Mouse (Mus musculus) frontal cortex, adult 2 months (tissue): ENCODE results near the gene Paqr6. TPM values are rescaled to one million over a fixed set of nuclear protein-coding genes. Genes with fewer than 3 reads are reported as not detected.
"Not testable (repeated sequence)": the region's sequence is repeated elsewhere in the genome, so short reads cannot be mapped to it uniquely, and the experiment has no call there.

ENCODE experiments used
- DNase-seq, 2 experiments: peaks; one replicate each; pipeline ENCODE4 v3.0.0; 2022; ENCODE audit warnings: low spot score in 1 of 2; ENCODE audit errors: extremely low spot score in 1 of 2
- polyA plus RNA-seq: library from polyadenylated mRNA; depleted of rRNA; stranded (reverse); fragments of >200 nt; gene quantifications from 2 replicates; pipeline ENCODE4 v1.2.3, GENCODE M21; 2012

Gene Paqr6
- polyA plus RNA-seq, 1 experiment: 29.9 TPM

DNA sequence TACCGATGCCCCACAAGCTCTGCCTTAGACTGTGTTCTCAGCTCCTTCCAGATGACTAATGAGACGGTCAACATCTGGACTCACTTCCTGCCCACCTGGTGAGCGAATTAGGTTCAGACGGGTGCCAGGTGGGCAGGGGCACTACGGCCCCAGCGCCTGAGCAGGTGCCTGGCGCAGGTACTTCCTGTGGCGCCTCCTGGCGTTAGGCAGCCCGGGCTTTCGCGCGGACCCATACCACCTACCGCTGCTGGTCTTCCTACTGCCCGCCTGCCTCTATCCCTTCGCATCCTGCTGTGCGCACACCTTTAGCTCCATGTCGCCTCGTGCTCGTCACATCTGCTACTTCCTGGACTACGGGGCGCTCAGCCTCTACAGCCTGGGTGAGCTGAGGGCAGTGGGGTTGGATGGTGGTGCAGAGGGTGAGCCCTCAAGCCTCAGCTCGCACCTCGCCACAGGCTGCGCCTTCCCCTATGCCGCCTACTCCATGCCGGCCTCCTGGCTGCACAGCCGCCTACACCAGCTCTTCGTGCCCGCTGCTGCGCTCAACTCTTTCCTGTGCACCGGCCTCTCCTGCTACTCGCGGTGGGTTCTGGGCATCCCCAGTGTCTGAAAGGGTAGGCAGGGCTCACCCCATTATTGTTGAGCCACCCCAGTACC, 1.4 kb downstream of the Paqr6 start:
- DNase-seq: peak in 1 of 2 experiments; percentile 38

- DNase-seq: peak in 1 of 2 experiments; percentile 74
Measured at GRCm38 (mm10) chr3:88366830-88367428, 2.5 kb downstream of the Paqr6 start.

GRCm38 (mm10) chr3:88367517-88367916, 3.1 kb downstream of the Paqr6 start:
- not testable (repeated sequence) for DNase-seq

DNA sequence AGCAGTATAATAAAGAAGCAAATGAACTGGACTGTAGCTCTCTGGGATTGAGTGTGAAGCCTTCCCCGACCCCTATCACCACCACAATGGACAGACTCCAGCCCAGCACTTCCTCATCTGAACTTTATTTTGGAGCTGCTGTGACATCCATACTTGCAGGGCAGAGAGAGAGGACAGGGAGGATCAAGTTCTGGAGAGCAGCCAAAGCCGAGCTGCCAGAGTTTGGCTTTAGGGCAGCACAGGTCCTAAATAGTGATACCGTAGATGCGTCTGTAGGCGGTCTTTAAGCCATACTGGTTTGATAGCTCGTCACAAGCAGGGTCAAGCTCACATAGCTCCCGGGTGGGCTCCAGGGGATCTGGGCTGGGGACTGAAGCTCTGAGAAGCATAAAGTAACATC, 4.1 kb downstream of the Paqr6 start:
- DNase-seq: not testable (repeated sequence)

DNA sequence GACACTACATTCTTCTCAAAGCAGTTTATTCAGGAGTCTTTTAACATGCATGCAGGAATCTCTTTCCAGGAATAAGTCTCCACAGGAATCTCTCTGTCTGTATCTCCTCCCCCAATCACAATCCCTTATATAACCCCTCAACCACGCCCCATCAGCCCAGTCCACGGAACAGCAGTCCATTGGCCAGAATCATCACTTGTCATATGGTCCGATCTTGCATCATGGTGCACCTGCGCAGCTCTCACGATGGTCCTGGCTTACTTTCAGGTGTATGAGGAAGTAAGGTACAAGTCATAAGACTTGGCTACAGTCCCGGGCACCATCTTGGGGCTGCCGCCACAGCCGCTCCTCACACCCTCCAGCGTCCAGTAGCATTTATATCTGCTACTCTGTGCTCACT, 8.3 kb downstream of the Paqr6 start, which contains the start of gene Bglap3:
Gene Bglap3, minus strand, starts transcription at position 101 of the 400 bp plus-strand sequence.
- DNase-seq: not testable (repeated sequence)

- DNase-seq: not testable (repeated sequence)
Measured at GRCm38 (mm10) chr3:88375750-88376626, 11.6 kb downstream of the Paqr6 start.

- DNase-seq: not testable (repeated sequence)
Measured at GRCm38 (mm10) chr3:88376644-88377043, 12.3 kb downstream of the Paqr6 start.

GRCm38 (mm10) chr3:88378599-88378998, 14.2 kb downstream of the Paqr6 start, which contains the start of gene Bglap2:
Bglap2 (minus strand) TSS chr3:88378699.
- not testable (repeated sequence) for DNase-seq

DNA sequence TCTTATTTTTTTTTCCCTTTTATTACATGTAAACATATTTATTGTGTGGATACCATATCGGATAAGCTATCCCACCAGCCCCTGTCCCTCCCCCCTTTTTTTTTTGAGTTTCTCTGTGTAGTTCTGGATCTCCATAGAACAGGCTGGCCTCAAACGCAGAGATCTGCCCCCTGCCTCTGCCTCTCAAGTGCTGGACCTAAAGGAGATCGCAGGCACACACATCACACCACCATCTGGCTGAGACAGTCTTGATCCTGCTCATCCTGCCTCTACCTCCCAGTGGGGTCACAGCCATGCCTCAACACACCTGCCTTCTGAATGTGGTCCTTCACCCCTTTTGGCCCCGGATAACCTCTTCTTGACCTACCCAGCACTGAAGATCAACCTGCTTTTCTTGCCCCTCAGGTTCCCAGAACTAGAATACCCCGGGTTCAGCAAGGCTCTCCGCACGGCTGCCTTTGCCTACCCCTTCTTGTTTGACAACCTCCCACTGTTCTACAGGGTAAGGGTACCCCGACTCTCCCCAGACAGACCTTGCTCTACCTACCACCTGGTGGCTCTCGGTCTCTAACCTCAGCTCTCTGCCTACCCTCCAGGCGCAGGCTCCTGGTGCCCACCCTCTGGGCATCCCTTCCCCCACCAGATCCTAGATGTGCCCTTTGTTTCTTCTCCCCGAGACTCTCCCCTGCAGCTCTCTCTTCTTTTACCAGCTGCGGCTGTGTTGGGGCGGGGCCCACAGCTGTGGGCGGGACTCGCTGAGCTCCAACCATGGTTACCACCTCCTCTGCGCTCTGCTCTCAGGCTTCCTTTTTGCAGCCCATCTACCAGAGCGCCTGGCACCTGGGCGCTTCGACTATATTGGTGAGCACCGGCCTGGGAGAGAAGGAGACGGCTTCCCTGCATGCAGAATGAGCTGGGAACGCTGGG, 17.3 kb downstream of the Paqr6 start:
- DNase-seq: peak in 1 of 2 experiments; percentile 41

- not testable (repeated sequence) for DNase-seq
Measured at GRCm38 (mm10) chr3:88382383-88382782, 18.0 kb downstream of the Paqr6 start.

DNA sequence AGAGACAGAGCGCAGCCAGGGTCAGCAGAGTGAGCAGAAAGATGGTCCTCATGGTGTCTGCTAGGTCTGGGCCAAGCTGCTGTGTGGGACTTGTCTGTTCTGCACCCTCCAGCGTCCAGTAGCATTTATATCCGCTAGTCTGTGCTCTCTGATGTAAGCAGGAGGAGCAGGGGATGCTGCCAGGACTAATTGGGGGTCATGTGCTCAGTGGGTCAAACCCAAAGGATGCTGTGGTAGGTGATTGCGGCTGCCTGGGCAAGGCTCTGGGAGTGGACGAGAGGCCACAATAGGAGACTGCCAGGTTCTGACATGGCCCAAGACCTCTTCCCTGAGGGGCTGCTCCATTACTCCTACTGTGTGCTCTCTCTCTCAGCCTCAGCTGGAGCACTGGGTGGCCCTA, 20.0 kb downstream of the Paqr6 start, which contains the start of gene Bglap:
Gene Bglap, minus strand, starts transcription at position 101 of the 400 bp plus-strand sequence.
- no peak for DNase-seq

- no peak for DNase-seq
Measured at GRCm38 (mm10) chr3:88393776-88394375, 29.5 kb downstream of the Paqr6 start.

GRCm38 (mm10) chr3:88395288-88395687, 30.9 kb downstream of the Paqr6 start:
- DNase-seq: no peak

GRCm38 (mm10) chr3:88395742-88396141, 31.4 kb downstream of the Paqr6 start:
- DNase-seq: no peak

GRCm38 (mm10) chr3:88398666-88399065, 34.3 kb downstream of the Paqr6 start:
- no peak for DNase-seq

- no peak for DNase-seq
Measured at GRCm38 (mm10) chr3:88403522-88404230, 39.3 kb downstream of the Paqr6 start.

- peak; percentile 52 to 87 for DNase-seq
Measured at GRCm38 (mm10) chr3:88407090-88407489, 42.7 kb downstream of the Paqr6 start.

GRCm38 (mm10) chr3:88407529-88407928, 43.1 kb downstream of the Paqr6 start:
- no peak for DNase-seq

- no peak for DNase-seq
Measured at GRCm38 (mm10) chr3:88408953-88409352, 44.6 kb downstream of the Paqr6 start.
